Mouse (Mus musculus): ENCODE measurements at regions not wholly inside any gene's neighbourhood (a gene's known extent, or its start where the extent isn't known, plus 50 kb on each side); places are given as distances from the start of the nearest gene placed in this dataset.

DNA sequence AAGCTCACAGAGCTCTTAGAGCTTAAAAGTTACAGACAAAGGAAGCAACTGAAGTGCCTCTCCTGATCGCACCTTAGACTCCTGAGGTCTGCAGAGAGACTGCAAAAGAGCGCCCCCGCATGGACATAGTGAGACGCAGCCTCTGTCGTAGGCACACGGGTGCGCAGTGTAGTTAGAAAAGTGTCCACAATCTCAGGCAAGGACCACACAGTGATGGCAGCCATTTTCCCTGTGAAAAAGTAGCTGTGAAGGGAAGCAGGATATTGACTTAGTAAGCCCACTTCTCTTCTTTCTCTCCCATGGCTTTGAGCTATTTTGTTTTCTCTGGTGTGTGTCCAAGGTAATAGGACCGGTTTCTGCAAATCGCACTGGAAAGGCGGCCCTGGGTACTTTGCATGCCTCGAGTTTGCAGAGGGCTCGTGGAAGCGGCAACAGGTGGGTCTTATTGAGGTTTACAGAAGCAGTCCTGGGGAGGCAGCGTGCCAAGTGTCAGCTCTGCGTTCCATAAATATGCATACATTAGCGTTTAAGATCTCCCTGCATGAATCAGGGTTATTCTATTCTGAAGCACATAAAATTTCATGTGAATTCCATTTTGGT, 188.0 kb downstream of the Pax3 start:
- no peak overlapping the region for H3K27ac ChIP-seq (ENCODE audit: insufficient read depth, low read length)
- no peaks in the 10 kb centered on the region for H3K27me3 ChIP-seq (ENCODE audit: control insufficient read depth, insufficient read depth, low read length)
- H3K4me1 ChIP-seq (ENCODE audit: control insufficient read depth, insufficient read depth, low read length), result no peaks in the 10 kb centered on the region
- DNase-seq, result no peak
- no peak for TF ChIP-seq POLR2A (IDR thresholded peaks at IDR 0.05; ENCODE audit: borderline replicate concordance, insufficient read depth, low read length)
- TF ChIP-seq CTCF (IDR thresholded peaks at IDR 0.05; ENCODE audit: borderline replicate concordance, insufficient read depth, low read depth, low read length), result no peak
- no peak overlapping the region for H3K4me3 ChIP-seq (replicated peaks; ENCODE audit: insufficient read depth, low read depth, low read length)
- WGBS, result 12% methylated on average over 16 of the region's 16 CpGs

DNA sequence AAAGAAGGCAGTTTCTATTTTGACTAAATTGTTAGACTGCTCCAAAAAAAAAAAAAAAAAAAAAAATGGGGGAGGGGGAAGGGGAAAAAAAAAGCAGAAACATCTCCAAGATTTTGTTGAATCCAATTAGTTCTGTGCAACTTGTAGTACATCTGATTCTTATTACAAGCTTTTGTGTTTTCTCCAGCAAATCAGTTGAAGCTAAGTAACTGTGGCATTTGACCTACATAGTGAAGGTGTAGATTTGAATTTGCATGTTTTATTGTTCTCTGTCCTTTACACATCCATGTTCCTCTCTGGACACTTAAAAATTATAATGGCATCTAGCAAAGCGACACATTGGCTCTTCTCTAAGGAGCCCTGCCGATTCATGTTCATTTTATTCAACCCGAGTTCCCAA, 192.6 kb downstream of the Pax3 start:
- Histone ChIP-seq H3K27ac (ENCODE audit: insufficient read depth, low read length) (no peak overlapping the region), H3K27me3 (ENCODE audit: control insufficient read depth, insufficient read depth, low read length) (no peaks in the 10 kb centered on the region), H3K4me1 (ENCODE audit: control insufficient read depth, insufficient read depth, low read length) (no peaks in the 10 kb centered on the region), H3K4me3 (replicated peaks; ENCODE audit: insufficient read depth, low read depth, low read length) (no peak overlapping the region)
- no peak for DNase-seq
- TF ChIP-seq POLR2A (IDR thresholded peaks at IDR 0.05; ENCODE audit: borderline replicate concordance, insufficient read depth, low read length) (no peak), CTCF (IDR thresholded peaks at IDR 0.05; ENCODE audit: borderline replicate concordance, insufficient read depth, low read depth, low read length) (no peak)
- 83% methylated on average over 3 of the region's 3 CpGs for WGBS

DNA sequence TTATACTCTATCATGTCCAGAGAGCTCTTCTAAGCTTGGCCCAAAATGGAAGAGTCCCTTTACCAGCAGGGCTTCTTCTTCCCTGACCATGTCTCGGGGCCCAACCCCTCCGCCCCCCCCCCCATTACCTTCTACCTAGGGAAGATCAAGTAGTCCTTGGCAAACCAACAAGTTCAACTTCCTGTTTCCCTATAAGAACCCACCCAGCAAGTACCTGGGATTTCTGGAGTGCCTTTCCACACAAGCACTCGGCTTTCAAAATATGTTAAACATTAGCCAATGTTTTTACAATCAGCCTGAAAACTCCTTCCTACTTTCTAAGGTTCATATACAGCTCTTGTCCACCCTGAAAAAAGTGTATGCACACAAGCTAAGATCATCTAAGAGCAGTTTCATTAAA, 198.2 kb downstream of the Pax3 start:
- no peaks in the 10 kb centered on the region for H3K27me3 ChIP-seq (ENCODE audit: control insufficient read depth, insufficient read depth, low read length)
- WGBS, result 90% methylated on average over 3 of the region's 3 CpGs
- no peak for TF ChIP-seq POLR2A (IDR thresholded peaks at IDR 0.05; ENCODE audit: borderline replicate concordance, insufficient read depth, low read length)
- TF ChIP-seq CTCF (IDR thresholded peaks at IDR 0.05; ENCODE audit: borderline replicate concordance, insufficient read depth, low read depth, low read length), result no peak
- DNase-seq, result no peak
- H3K4me1 ChIP-seq (ENCODE audit: control insufficient read depth, insufficient read depth, low read length), result no peaks in the 10 kb centered on the region
- no peak overlapping the region for H3K27ac ChIP-seq (ENCODE audit: insufficient read depth, low read length)
- no peak overlapping the region for H3K4me3 ChIP-seq (replicated peaks; ENCODE audit: insufficient read depth, low read depth, low read length)

DNA sequence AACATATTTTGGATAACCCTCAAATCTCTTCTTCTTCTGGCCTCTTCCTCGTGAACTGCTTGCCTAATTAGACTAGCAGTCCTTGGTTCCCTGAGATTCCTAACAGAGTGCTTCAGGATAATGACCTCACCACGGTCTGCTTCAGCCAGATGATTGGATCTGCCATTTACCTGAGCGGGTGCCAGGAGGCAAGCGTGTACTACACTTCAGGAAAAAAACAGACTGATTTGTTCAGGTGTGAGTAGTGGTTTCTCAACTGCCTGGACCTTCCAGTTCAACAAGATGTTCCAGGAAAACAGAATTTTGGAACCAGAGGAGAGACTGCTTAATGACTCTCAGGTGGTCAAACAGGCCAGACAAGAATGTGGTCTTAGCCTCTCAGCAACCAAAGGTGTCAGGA, 215.4 kb downstream of the Pax3 start:
- Histone ChIP-seq H3K4me1 (ENCODE audit: control insufficient read depth, insufficient read depth, low read length) (no peaks in the 10 kb centered on the region), H3K27ac (ENCODE audit: insufficient read depth, low read length) (no peak overlapping the region), H3K4me3 (replicated peaks; ENCODE audit: insufficient read depth, low read depth, low read length) (no peak overlapping the region), H3K27me3 (ENCODE audit: control insufficient read depth, insufficient read depth, low read length) (no peaks in the 10 kb centered on the region; the same call in 1 of the 2 replicates)
- DNase-seq, result no peak
- TF ChIP-seq POLR2A (IDR thresholded peaks at IDR 0.05; ENCODE audit: borderline replicate concordance, insufficient read depth, low read length), result no peak
- TF ChIP-seq CTCF (IDR thresholded peaks at IDR 0.05; ENCODE audit: borderline replicate concordance, insufficient read depth, low read depth, low read length), result no peak
- 68% methylated on average over 4 of the region's 4 CpGs for WGBS

DNA sequence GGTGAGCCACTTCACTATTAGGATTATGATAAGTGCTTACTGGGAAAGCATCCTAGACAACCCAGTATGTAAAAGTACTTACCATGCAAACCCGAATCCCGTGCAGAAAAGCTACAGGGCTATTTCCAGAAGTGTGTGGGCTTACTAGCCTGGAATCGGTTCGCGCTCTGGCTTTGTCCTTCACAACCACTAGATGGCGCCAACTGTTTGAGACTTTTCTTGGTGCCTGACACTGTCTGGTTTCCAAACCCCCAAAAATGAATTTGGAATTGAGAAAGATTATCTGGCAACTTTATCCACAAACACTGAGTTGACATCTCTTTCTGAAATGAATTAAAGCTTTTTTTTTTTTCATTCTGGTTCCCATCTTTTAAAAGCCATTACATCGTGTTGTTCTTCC, 218.2 kb downstream of the Pax3 start:
- Histone ChIP-seq H3K4me1 (ENCODE audit: control insufficient read depth, insufficient read depth, low read length) (no peaks in the 10 kb centered on the region), H3K27me3 (ENCODE audit: control insufficient read depth, insufficient read depth, low read length) (no peaks in the 10 kb centered on the region; the same call in 1 of the 2 replicates), H3K4me3 (replicated peaks; ENCODE audit: insufficient read depth, low read depth, low read length) (no peak overlapping the region), H3K27ac (ENCODE audit: insufficient read depth, low read length) (no peak overlapping the region)
- peak; percentile 49 to 59 for DNase-seq
- TF ChIP-seq POLR2A (IDR thresholded peaks at IDR 0.05; ENCODE audit: borderline replicate concordance, insufficient read depth, low read length), result no peak
- TF ChIP-seq CTCF (IDR thresholded peaks at IDR 0.05; ENCODE audit: borderline replicate concordance, insufficient read depth, low read depth, low read length), result peak; percentile 84
- 2% methylated on average over 7 of the region's 7 CpGs for WGBS

DNA sequence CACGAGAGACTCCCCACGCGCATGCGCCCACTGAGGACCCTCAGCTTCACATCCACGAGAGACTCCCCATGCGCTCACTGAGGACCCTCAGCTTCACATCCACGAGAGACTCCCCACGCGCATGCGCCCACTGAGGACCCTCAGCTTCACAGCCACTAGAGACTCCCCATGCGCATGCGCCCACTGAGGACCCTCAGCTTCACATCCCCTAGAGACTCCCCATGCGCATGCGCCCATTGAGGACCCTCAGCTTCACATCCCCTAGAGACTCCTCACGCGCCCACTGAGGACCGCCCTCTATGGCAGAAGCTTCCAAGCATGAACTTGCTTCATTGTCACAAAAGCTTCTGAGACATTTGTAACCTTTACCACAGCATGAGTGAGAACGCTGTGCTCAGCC, 221.0 kb downstream of the Pax3 start:
- no peak overlapping the region for H3K4me3 ChIP-seq (replicated peaks; ENCODE audit: insufficient read depth, low read depth, low read length)
- no peak overlapping the region for H3K27ac ChIP-seq (ENCODE audit: insufficient read depth, low read length)
- 92% methylated on average over 18 of the region's 18 CpGs for WGBS
- H3K27me3 ChIP-seq (ENCODE audit: control insufficient read depth, insufficient read depth, low read length), result no peaks in the 10 kb centered on the region; the same call in 1 of the 2 replicates
- no peaks in the 10 kb centered on the region for H3K4me1 ChIP-seq (ENCODE audit: control insufficient read depth, insufficient read depth, low read length)
- no peak for DNase-seq
- TF ChIP-seq POLR2A (IDR thresholded peaks at IDR 0.05; ENCODE audit: borderline replicate concordance, insufficient read depth, low read length), result no peak
- no peak for TF ChIP-seq CTCF (IDR thresholded peaks at IDR 0.05; ENCODE audit: borderline replicate concordance, insufficient read depth, low read depth, low read length)

DNA sequence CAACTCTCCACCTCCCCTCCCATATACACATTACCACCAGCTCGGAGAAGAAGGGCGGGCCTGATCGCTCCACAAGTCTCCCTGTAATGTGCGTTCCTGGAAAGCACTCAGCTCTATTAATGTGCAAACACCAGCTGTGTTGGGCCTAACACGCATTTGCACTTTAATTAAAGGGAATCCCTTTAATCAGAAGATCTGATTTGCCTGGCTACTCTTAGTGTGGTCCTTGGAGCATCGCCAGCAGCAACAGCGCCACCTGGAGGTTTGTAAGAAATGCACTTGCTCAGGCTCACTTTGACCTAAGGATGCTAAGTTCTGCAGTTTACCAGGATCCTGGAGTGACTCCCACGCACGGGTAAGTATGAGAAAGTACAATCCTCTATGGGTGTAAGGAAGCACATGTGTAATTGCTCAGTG, 224.6 kb downstream of the Pax3 start:
- WGBS, result 8% methylated on average over 9 of the region's 9 CpGs
- Histone ChIP-seq H3K4me3 (replicated peaks; ENCODE audit: insufficient read depth, low read depth, low read length) (no peak overlapping the region), H3K27me3 (ENCODE audit: control insufficient read depth, insufficient read depth, low read length) (no peaks in the 10 kb centered on the region), H3K4me1 (ENCODE audit: control insufficient read depth, insufficient read depth, low read length) (no peaks in the 10 kb centered on the region), H3K27ac (ENCODE audit: insufficient read depth, low read length) (no peak overlapping the region)
- peak; percentile 8 to 35 for DNase-seq
- TF ChIP-seq POLR2A (IDR thresholded peaks at IDR 0.05; ENCODE audit: borderline replicate concordance, insufficient read depth, low read length) (no peak), CTCF (IDR thresholded peaks at IDR 0.05; ENCODE audit: borderline replicate concordance, insufficient read depth, low read depth, low read length) (peak; percentile 70)

DNA sequence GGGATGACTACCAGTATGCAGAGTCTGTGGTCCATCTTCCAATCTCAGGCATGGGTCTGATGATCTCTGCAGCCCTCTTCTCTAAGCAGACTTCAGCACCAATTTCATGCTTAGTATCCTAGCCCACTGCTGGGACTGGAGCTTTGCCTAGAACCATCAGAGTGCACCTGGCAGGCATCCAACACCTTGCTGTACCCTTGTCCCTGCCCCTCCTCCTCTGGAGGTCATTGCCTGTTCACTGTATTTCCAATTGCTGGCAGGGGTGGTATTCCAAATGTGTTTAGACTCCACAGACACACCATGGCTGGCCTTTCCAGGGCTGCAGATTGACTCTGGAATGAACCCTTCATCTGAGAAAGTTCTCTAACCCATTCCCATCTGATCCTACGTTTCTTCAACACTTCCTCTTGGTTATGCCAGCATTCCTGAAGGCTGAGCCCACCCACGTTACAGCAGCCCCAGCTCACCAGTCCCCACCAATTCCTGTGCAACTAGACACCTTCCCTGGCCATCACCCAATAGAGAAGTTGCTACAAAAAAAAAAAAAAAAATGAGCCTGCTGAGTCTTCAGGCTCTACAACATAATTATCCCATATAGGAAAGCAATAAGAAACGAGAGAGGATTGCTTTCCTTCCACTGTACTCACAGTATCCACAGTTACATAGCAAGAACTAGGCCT, 232.1 kb downstream of the Pax3 start:
- 16% methylated on average over 3 of the region's 3 CpGs for WGBS
- H3K27ac ChIP-seq (ENCODE audit: insufficient read depth, low read length), result no peak overlapping the region
- H3K4me1 ChIP-seq (ENCODE audit: control insufficient read depth, insufficient read depth, low read length), result 0 out of 2 replicates have a peak, but pooled peaks cover 2% of the 10 kb centered on the region
- H3K27me3 ChIP-seq (ENCODE audit: control insufficient read depth, insufficient read depth, low read length), result no peaks in the 10 kb centered on the region
- no peak for TF ChIP-seq POLR2A (IDR thresholded peaks at IDR 0.05; ENCODE audit: borderline replicate concordance, insufficient read depth, low read length)
- no peak for TF ChIP-seq CTCF (IDR thresholded peaks at IDR 0.05; ENCODE audit: borderline replicate concordance, insufficient read depth, low read depth, low read length)
- H3K4me3 ChIP-seq (replicated peaks; ENCODE audit: insufficient read depth, low read depth, low read length), result no peak overlapping the region
- no peak for DNase-seq
